Mouse (Mus musculus) forebrain, embryonic 15.5 days (tissue): ENCODE measurements around the gene Tnik. TPM values are rescaled to one million over a fixed set of nuclear protein-coding genes. Genes with fewer than 3 reads are reported as not detected.

Experiments used
- ATAC-seq: fragments of 200-750 bp; cut with Nextera tagmentation; replicated peaks from 2 replicates; pipeline ENCODE4 v1.8.0; 2017; ENCODE audit warnings: mild to moderate bottlenecking, moderate TSS enrichment, moderate library complexity
- H3K27ac ChIP-seq: fragments of 300-500 bp; sonication (generic); replicated peaks from 2 replicates; pipeline ENCODE4 v1.5.1; 2015; ENCODE audit warnings: mild to moderate bottlenecking, inconsistent platforms
- H3K27me3 ChIP-seq: fragments of 300-500 bp; sonication (generic); 2 replicates; pipeline ENCODE4 v1.6.1; 2015; ENCODE audit warnings: inconsistent platforms
- H3K36me3 ChIP-seq: fragments of 300-500 bp; sonication (generic); 2 replicates; pipeline ENCODE4 v1.6.1; 2015; ENCODE audit warnings: mild to moderate bottlenecking, inconsistent platforms
- H3K4me1 ChIP-seq: fragments of 300-500 bp; sonication (generic); 2 replicates; pipeline ENCODE4 v1.6.1; 2015; ENCODE audit warnings: inconsistent platforms
- H3K4me2 ChIP-seq: fragments of 300-500 bp; sonication (generic); replicated peaks from 2 replicates; pipeline ENCODE4 v1.6.1; 2015; ENCODE audit warnings: mild to moderate bottlenecking, inconsistent platforms
- H3K4me3 ChIP-seq: fragments of 300-500 bp; sonication (generic); 2 replicates; pipeline ENCODE4 v1.5.1; 2015; ENCODE audit warnings: mild to moderate bottlenecking, inconsistent platforms
- H3K9ac ChIP-seq: fragments of 300-500 bp; sonication (generic); replicated peaks from 2 replicates; pipeline ENCODE4 v1.6.1; 2015; ENCODE audit warnings: mild to moderate bottlenecking, inconsistent platforms
- H3K9me3 ChIP-seq: fragments of 300-500 bp; sonication (generic); 2 replicates; pipeline ENCODE4 v1.6.1; 2016; ENCODE audit warnings: inconsistent platforms
- WGBS: fragments of 180-500 bp; shearing (Covaris S2); methylation state at CpG from one replicate; pipeline ENCODE4 v1.1.7; 2015; ENCODE audit warnings: mixed read lengths; 5-methylcytosine and 5-hydroxymethylcytosine counted together
- polyA plus RNA-seq: library from polyadenylated mRNA; unstranded; fragments of >200 nt; fragmentation: Nextera tagmentation; extraction: Ambion mirVana; gene quantifications from 2 replicates; pipeline ENCODE4 v1.2.1, GENCODE M21; 2015

Gene Tnik
- 91.9 and 97.8 TPM in 2 replicates for polyA plus RNA-seq

- ATAC-seq = peak; percentile 91
- peak within 1 kb of the TSS; percentile 92 for H3K9ac ChIP-seq
- peaks cover 31% of the 10 kb centered on the region for H3K4me1 ChIP-seq
- no peaks in the 10 kb centered on the region for H3K27me3 ChIP-seq
- no peaks in the 10 kb centered on the region for H3K36me3 ChIP-seq
- H3K4me2 ChIP-seq = peak within 1 kb of the TSS; percentile 85
- WGBS = under 1% methylated on average over 58 of the region's 59 CpGs
- peak within 1 kb of the TSS; percentile 95 for H3K27ac ChIP-seq
- H3K9me3 ChIP-seq = no peaks in the 10 kb centered on the region
- peak within 1 kb of the TSS; percentile 79 for H3K4me3 ChIP-seq
Measured at GRCm38 (mm10) chr3:28263002-28263947, at the start of gene Tnik. Tnik (plus strand) TSS chr3:28263214.

GRCm38 (mm10) chr3:28214886-28215311, 48.1 kb upstream of the Tnik start:
- Histone ChIP-seq H3K4me1 (no peaks in the 10 kb centered on the region; the same call in 1 of the 2 replicates), H3K4me2 (no peak overlapping the region), H3K4me3 (no peak overlapping the region), H3K27me3 (no peaks in the 10 kb centered on the region), H3K9me3 (no peaks in the 10 kb centered on the region), H3K27ac (no peak overlapping the region), H3K36me3 (no peaks in the 10 kb centered on the region), H3K9ac (no peak overlapping the region)
- WGBS = 79% methylated on average over 7 of the region's 7 CpGs
- ATAC-seq = no peak

- H3K27me3 ChIP-seq = no peaks in the 10 kb centered on the region
- H3K4me3 ChIP-seq = no peak overlapping the region
- no peak overlapping the region for H3K9ac ChIP-seq
- WGBS = 15% methylated on average over 5 of the region's 5 CpGs
- H3K4me1 ChIP-seq = no peaks in the 10 kb centered on the region
- ATAC-seq = no peak
- H3K4me2 ChIP-seq = no peak overlapping the region
- H3K27ac ChIP-seq = no peak overlapping the region
- no peaks in the 10 kb centered on the region for H3K36me3 ChIP-seq
- no peaks in the 10 kb centered on the region for H3K9me3 ChIP-seq
Measured at GRCm38 (mm10) chr3:28217001-28217400, 46.0 kb upstream of the Tnik start.

- WGBS = 90% methylated on average over 7 of the region's 7 CpGs
Measured at GRCm38 (mm10) chr3:28219533-28219932, 43.5 kb upstream of the Tnik start.

GRCm38 (mm10) chr3:28219964-28220363, 43.0 kb upstream of the Tnik start:
- peaks cover 9% of the 10 kb centered on the region for H3K4me1 ChIP-seq

More at GRCm38 (mm10) chr3:28219533-28219932, 43.5 kb upstream of the Tnik start:
- H3K4me2 ChIP-seq = no peak overlapping the region
- H3K4me1 ChIP-seq = peaks cover 4% of the 10 kb centered on the region
- ATAC-seq = no peak
- no peak overlapping the region for H3K9ac ChIP-seq
- H3K27ac ChIP-seq = no peak overlapping the region
- no peaks in the 10 kb centered on the region for H3K36me3 ChIP-seq
- no peaks in the 10 kb centered on the region for H3K27me3 ChIP-seq
- no peaks in the 10 kb centered on the region for H3K9me3 ChIP-seq
- no peak overlapping the region for H3K4me3 ChIP-seq

GRCm38 (mm10) chr3:28224437-28225356, 38.3 kb upstream of the Tnik start:
- Histone ChIP-seq H3K4me2 (peak overlapping the region; percentile 19), H3K4me1 (peaks cover 16% of the 10 kb centered on the region)
- peak; percentile 91 for ATAC-seq

More at GRCm38 (mm10) chr3:28219964-28220363, 43.0 kb upstream of the Tnik start:
- ATAC-seq = no peak
- Histone ChIP-seq H3K9me3 (no peaks in the 10 kb centered on the region), H3K9ac (no peak overlapping the region), H3K4me3 (no peak overlapping the region), H3K36me3 (no peaks in the 10 kb centered on the region), H3K4me2 (no peak overlapping the region), H3K27ac (no peak overlapping the region), H3K27me3 (no peaks in the 10 kb centered on the region)
- WGBS = 88% methylated on average over 3 of the region's 3 CpGs

GRCm38 (mm10) chr3:28225357-28225905, 37.6 kb upstream of the Tnik start:
- no peaks in the 10 kb centered on the region for H3K36me3 ChIP-seq
- peak; percentile 59 for ATAC-seq
- H3K4me3 ChIP-seq = no peak overlapping the region
- H3K27ac ChIP-seq = peak overlapping the region; percentile 68
- H3K9me3 ChIP-seq = no peaks in the 10 kb centered on the region
- H3K9ac ChIP-seq = no peak overlapping the region
- WGBS = 38% methylated on average over 9 of the region's 9 CpGs
- peak overlapping the region; percentile 19 for H3K4me2 ChIP-seq
- H3K4me1 ChIP-seq = peaks cover 16% of the 10 kb centered on the region
- no peaks in the 10 kb centered on the region for H3K27me3 ChIP-seq

More at GRCm38 (mm10) chr3:28224437-28225356, 38.3 kb upstream of the Tnik start:
- Histone ChIP-seq H3K9me3 (no peaks in the 10 kb centered on the region), H3K27ac (peak overlapping the region; percentile 68), H3K4me3 (no peak overlapping the region), H3K36me3 (no peaks in the 10 kb centered on the region), H3K27me3 (no peaks in the 10 kb centered on the region), H3K9ac (no peak overlapping the region)
- 22% methylated on average over 15 of the region's 15 CpGs for WGBS

- Histone ChIP-seq H3K9me3 (no peaks in the 10 kb centered on the region), H3K9ac (no peak overlapping the region), H3K4me1 (peaks cover 16% of the 10 kb centered on the region), H3K36me3 (no peaks in the 10 kb centered on the region), H3K4me3 (no peak overlapping the region), H3K4me2 (no peak overlapping the region), H3K27ac (no peak overlapping the region), H3K27me3 (no peaks in the 10 kb centered on the region)
- WGBS = 88% methylated on average over 19 of the region's 19 CpGs
- no peak for ATAC-seq
Measured at GRCm38 (mm10) chr3:28226181-28226580, 36.8 kb upstream of the Tnik start.

- 78% methylated on average over 4 of the region's 4 CpGs for WGBS
- H3K27ac ChIP-seq = no peak overlapping the region
- ATAC-seq = no peak
- no peaks in the 10 kb centered on the region for H3K9me3 ChIP-seq
- peaks cover 16% of the 10 kb centered on the region for H3K4me1 ChIP-seq
- H3K4me3 ChIP-seq = no peak overlapping the region
- H3K4me2 ChIP-seq = no peak overlapping the region
- no peaks in the 10 kb centered on the region for H3K36me3 ChIP-seq
- H3K9ac ChIP-seq = no peak overlapping the region
- H3K27me3 ChIP-seq = no peaks in the 10 kb centered on the region
Measured at GRCm38 (mm10) chr3:28228930-28229329, 34.1 kb upstream of the Tnik start.

GRCm38 (mm10) chr3:28229503-28229902, 33.5 kb upstream of the Tnik start:
- Histone ChIP-seq H3K9me3 (no peaks in the 10 kb centered on the region), H3K27ac (no peak overlapping the region), H3K4me1 (peaks cover 12% of the 10 kb centered on the region), H3K36me3 (no peaks in the 10 kb centered on the region), H3K9ac (no peak overlapping the region), H3K4me3 (no peak overlapping the region), H3K27me3 (no peaks in the 10 kb centered on the region), H3K4me2 (no peak overlapping the region)
- ATAC-seq = no peak
- WGBS = 90% methylated on average over 2 of the region's 2 CpGs

GRCm38 (mm10) chr3:28232885-28233284, 30.1 kb upstream of the Tnik start:
- Histone ChIP-seq H3K27me3 (no peaks in the 10 kb centered on the region), H3K9me3 (no peaks in the 10 kb centered on the region), H3K36me3 (no peaks in the 10 kb centered on the region), H3K4me3 (no peak overlapping the region), H3K4me1 (no peaks in the 10 kb centered on the region), H3K9ac (no peak overlapping the region), H3K4me2 (no peak overlapping the region), H3K27ac (no peak overlapping the region)
- 93% methylated on average over 4 of the region's 4 CpGs for WGBS
- no peak for ATAC-seq
